Mouse (Mus musculus) liver, embryonic 14.5 days (tissue): ENCODE results near the gene Mcemp1.

Experiments
- CTCF ChIP-seq: IDR thresholded peaks from 2 replicates; pipeline ENCODE4 v1.5.1; 2016; ENCODE audit warnings: antibody characterized with exemption, low read depth, control low read depth
- EP300 ChIP-seq: IDR thresholded peaks from 2 replicates; pipeline ENCODE4 v1.6.1; 2016; ENCODE audit warnings: antibody characterized with exemption, low read depth

GRCm38 (mm10) chr8:3678831-3679230 is 13.3 kb downstream of the Mcemp1 start:
- TF ChIP-seq CTCF (no peak), EP300 (no peak)
